8 mouse cellular contexts compared by ENCODE assay signal in genomic region chr1:152592609-152593008, GRCm38 (mm10).
A peak's percentile ranks its signal among the peaks of the same experiment; 100 is the strongest.
DNase-seq lines count a peak whose midpoint lies in the region; ATAC-seq and TF ChIP-seq lines count a peak whose summit lies in the region.
"Had no signal": no experiment of that assay in that cellular context is flagged by ENCODE, and none has a peak within 500 bp of the region (broad histone marks: within the 10 kb centered on the region; RNA-seq: fewer than 3 reads in every experiment).

No protein-coding gene starts in this region.

- H3K27me3 ChIP-seq in heart, embryonic 15.5 days: no peaks in the 10 kb centered on the region
- no peaks in the 10 kb centered on the region for H3K27me3 ChIP-seq in forebrain, postnatal 0 days (ENCODE audit: insufficient read depth, low read length)
- H3K27me3 ChIP-seq: hindbrain, embryonic 13.5 days had no signal

- no peaks in the 10 kb centered on the region for H3K36me3 ChIP-seq in heart, embryonic 15.5 days
- no peaks in the 10 kb centered on the region for H3K36me3 ChIP-seq in forebrain, postnatal 0 days (ENCODE audit: insufficient read depth)
- H3K36me3 ChIP-seq: hindbrain, embryonic 13.5 days had no signal

- intact Hi-C loops in left cerebral cortex, postnatal 10 days (cut with DNase I): no loop called here

- no peak overlapping the region for H3K4me2 ChIP-seq in heart, embryonic 15.5 days
- no peak overlapping the region for H3K4me2 ChIP-seq in forebrain, postnatal 0 days (ENCODE audit: low read depth)
- H3K4me2 ChIP-seq: hindbrain, embryonic 13.5 days had no signal

- no peak overlapping the region for H3K9ac ChIP-seq in heart, embryonic 15.5 days
- no peak overlapping the region for H3K9ac ChIP-seq in forebrain, postnatal 0 days
- H3K9ac ChIP-seq: hindbrain, embryonic 13.5 days had no signal

- ATAC-seq in heart, embryonic 15.5 days (replicated peaks; ENCODE audit: insufficient number of reproducible peaks, insufficient read depth, low FRiP score, low read depth): peak; percentile 70
- no peak for ATAC-seq in forebrain, postnatal 0 days

- no peak for TF ChIP-seq CTCF in forebrain, postnatal 0 days (IDR thresholded peaks at IDR 0.05; ENCODE audit: low read depth)

- H3K4me1 ChIP-seq in heart, embryonic 15.5 days (replicated peaks): peaks cover 65% of the 10 kb centered on the region
- H3K4me1 ChIP-seq in forebrain, postnatal 0 days (ENCODE audit: insufficient read depth): 0 out of 2 replicates have a peak, but pooled peaks cover 6% of the 10 kb centered on the region

- WGBS in heart, embryonic 15.5 days: 44% methylated on average over 6 of the region's 6 CpGs
- WGBS in forebrain, postnatal 0 days: 66% methylated on average over 6 of the region's 6 CpGs

- H3K9me3 ChIP-seq in heart, embryonic 15.5 days (replicated peaks): no peaks in the 10 kb centered on the region
- no peaks in the 10 kb centered on the region for H3K9me3 ChIP-seq in forebrain, postnatal 0 days (ENCODE audit: low read length)
- H3K9me3 ChIP-seq: hindbrain, embryonic 13.5 days had no signal

- H3K27ac ChIP-seq in heart, embryonic 15.5 days: peak overlapping the region; percentile 43
- H3K27ac ChIP-seq in forebrain, postnatal 0 days (ENCODE audit: low read depth, low read length): no peak overlapping the region
- H3K27ac ChIP-seq: hindbrain, embryonic 13.5 days had no signal

- no peak overlapping the region for H3K4me3 ChIP-seq in heart, embryonic 15.5 days
- H3K4me3 ChIP-seq in forebrain, postnatal 0 days (ENCODE audit: low read depth, low read length): no peak overlapping the region
- H3K4me3 ChIP-seq: hindbrain, embryonic 13.5 days had no signal

- DNase-seq in ovary, postnatal 36 days (ENCODE audit: low spot score): peak; percentile 55
- no peak for DNase-seq in ovary, postnatal 10 days (ENCODE audit: low spot score)
- DNase-seq in lung, postnatal 10 days: peak; percentile 79
- peak; percentile 29 to 37 for DNase-seq in thymus, postnatal 36 days
- DNase-seq in left cerebral cortex, postnatal 10 days (ENCODE audit: extremely low spot score in 1 of 2, low spot score in 2 of 2): no peak
- no peak for DNase-seq in forebrain, postnatal 0 days

Comparison
In these comparisons a context has a peak if more than half of its experiments do, and no peak if none do; other contexts are left out.
1. DNase-seq: peak in ovary, postnatal 36 days (single experiment), lung, postnatal 10 days (single experiment) and thymus, postnatal 36 days (2 of 2); none in ovary, postnatal 10 days (single experiment), left cerebral cortex, postnatal 10 days (0 of 2) and forebrain, postnatal 0 days (single experiment).